Mouse (Mus musculus): ENCODE data around the gene Rab3gap2. TPM values are rescaled to one million over a fixed set of nuclear protein-coding genes. Genes with fewer than 3 reads are reported as not detected.
A peak's percentile ranks its signal among the peaks of the same experiment; 100 is the strongest.

Gene Rab3gap2
- polyA plus RNA-seq, 2 experiments, result 26.3 to 36.9 TPM

DNA sequence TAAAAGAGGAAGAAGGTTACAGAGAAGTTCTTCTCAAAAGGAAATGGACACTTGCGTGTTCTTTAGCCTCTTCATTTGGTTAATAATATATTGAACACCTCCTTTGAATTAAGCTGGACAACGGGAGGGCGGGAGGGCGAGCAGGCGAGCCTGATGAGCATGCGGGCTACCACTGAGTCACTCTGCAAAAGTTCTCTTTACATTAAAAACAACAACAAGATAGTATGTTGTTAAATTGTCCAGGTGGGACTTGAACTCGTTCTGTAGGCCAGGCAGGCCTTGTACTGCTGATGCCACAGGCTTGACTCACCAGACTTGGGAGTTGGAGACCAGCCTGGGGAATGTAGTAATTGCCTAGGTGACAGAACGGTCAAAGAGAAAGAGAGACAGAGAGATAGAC lies 4.8 kb downstream of the Rab3gap2 start:
- WGBS, result 92% methylated on average over 8 of the region's 8 CpGs
- no peaks in the 10 kb centered on the region for H3K27me3 ChIP-seq (ENCODE audit: control insufficient read depth, insufficient read depth, low read length)
- H3K27ac ChIP-seq (replicated peaks; ENCODE audit: low read depth, low read length), result no peak overlapping the region
- H3K4me3 ChIP-seq (replicated peaks; ENCODE audit: low read length), result no peak overlapping the region
- no peak for TF ChIP-seq POLR2A (IDR thresholded peaks at IDR 0.05; ENCODE audit: borderline replicate concordance, extremely low read depth, insufficient read depth, insufficient read length)
- H3K4me1 ChIP-seq (ENCODE audit: control insufficient read depth, insufficient read depth, low read length), result peaks cover 23% of the 10 kb centered on the region
- no peaks in the 10 kb centered on the region for H3K9me3 ChIP-seq (ENCODE audit: control insufficient read depth, low read length)
- ATAC-seq (ENCODE audit: low FRiP score, low read depth), result no peak
- no peaks in the 10 kb centered on the region; the same call in 1 of the 2 replicates for H3K36me3 ChIP-seq (ENCODE audit: control insufficient read depth, insufficient read depth, low read length)
- no peak overlapping the region for H3K4me2 ChIP-seq (replicated peaks; ENCODE audit: low read depth, low read length, severe bottlenecking)
- no peak for DNase-seq (ENCODE audit: low spot score)
- no peak overlapping the region for H3K9ac ChIP-seq (ENCODE audit: low read depth, low read length, severe bottlenecking)

DNA sequence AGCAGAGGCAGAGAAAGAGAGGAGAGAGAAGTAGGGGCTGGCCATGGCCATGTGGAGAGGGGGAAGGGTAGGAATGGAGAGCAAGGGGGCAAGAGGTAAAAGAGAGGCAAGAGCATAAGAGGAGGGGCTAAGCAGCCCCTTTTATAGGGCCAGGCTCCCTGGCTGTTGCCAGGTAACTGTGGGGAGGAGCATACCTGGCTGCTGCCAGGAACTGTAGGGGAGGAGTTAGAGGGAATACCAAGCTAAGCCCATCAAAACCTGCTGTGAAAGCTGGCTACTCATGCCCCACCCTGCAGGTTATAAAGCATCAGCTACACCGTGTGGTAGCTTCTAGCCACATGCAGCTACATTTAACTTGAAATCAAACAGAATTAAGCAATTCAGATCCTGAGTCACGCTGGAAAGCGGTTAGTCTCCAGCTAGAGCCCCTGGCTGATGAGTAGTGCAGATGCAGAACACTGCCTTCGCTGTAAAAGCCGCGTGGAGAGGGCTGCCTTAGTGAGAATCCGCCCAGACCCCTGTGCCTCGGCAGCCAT lies 5.8 kb downstream of the Rab3gap2 start:
- ATAC-seq (ENCODE audit: low FRiP score, low read depth) (peak; percentile 86), DNase-seq (ENCODE audit: low spot score) (peak; percentile 10)
- H3K36me3 ChIP-seq (ENCODE audit: control insufficient read depth, insufficient read depth, low read length), result no peaks in the 10 kb centered on the region; the same call in 1 of the 2 replicates
- no peaks in the 10 kb centered on the region for H3K9me3 ChIP-seq (ENCODE audit: control insufficient read depth, low read length)
- no peak for TF ChIP-seq POLR2A (IDR thresholded peaks at IDR 0.05; ENCODE audit: borderline replicate concordance, extremely low read depth, insufficient read depth, insufficient read length)
- 15% methylated on average over 8 of the region's 8 CpGs for WGBS
- no peak overlapping the region for H3K4me3 ChIP-seq (replicated peaks; ENCODE audit: low read length)
- H3K27me3 ChIP-seq (ENCODE audit: control insufficient read depth, insufficient read depth, low read length), result no peaks in the 10 kb centered on the region
- peak overlapping the region; percentile 63 for H3K27ac ChIP-seq (replicated peaks; ENCODE audit: low read depth, low read length)
- H3K4me1 ChIP-seq (ENCODE audit: control insufficient read depth, insufficient read depth, low read length), result peaks cover 20% of the 10 kb centered on the region
- 0 out of 2 replicates have a peak overlapping the region, but pooled peaks have one; percentile 7 for H3K9ac ChIP-seq (ENCODE audit: low read depth, low read length, severe bottlenecking)
- peak overlapping the region; percentile 38 for H3K4me2 ChIP-seq (replicated peaks; ENCODE audit: low read depth, low read length, severe bottlenecking)

DNA sequence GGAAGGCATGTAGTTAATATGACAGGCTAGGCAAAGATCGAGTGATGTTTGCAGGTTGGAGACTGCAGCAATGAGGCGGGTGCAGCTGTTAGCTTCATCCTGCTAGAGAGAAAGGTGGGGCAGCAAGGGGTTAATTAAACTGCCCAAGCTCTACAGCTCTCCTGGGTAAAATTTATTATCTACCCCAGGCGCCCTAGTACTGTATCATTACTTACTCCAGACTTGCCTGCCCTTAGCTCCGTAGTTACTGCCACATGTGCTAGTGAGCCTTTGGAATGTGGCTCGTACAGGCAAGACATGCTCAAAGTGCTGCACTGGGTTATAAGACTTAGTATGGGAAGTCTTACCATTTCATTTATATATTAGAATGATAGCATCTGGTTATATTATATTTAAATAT lies 12.4 kb downstream of the Rab3gap2 start:
- Histone ChIP-seq H3K27ac (replicated peaks; ENCODE audit: low read depth, low read length) (no peak overlapping the region), H3K4me3 (replicated peaks; ENCODE audit: low read length) (no peak overlapping the region), H3K36me3 (ENCODE audit: control insufficient read depth, insufficient read depth, low read length) (peaks cover 2% of the 10 kb centered on the region; the same call in 1 of the 2 replicates), H3K4me1 (ENCODE audit: control insufficient read depth, insufficient read depth, low read length) (peaks cover 17% of the 10 kb centered on the region), H3K4me2 (replicated peaks; ENCODE audit: low read depth, low read length, severe bottlenecking) (no peak overlapping the region), H3K9me3 (ENCODE audit: control insufficient read depth, low read length) (no peaks in the 10 kb centered on the region), H3K27me3 (ENCODE audit: control insufficient read depth, insufficient read depth, low read length) (no peaks in the 10 kb centered on the region), H3K9ac (ENCODE audit: low read depth, low read length, severe bottlenecking) (no peak overlapping the region)
- no peak for TF ChIP-seq POLR2A (IDR thresholded peaks at IDR 0.05; ENCODE audit: borderline replicate concordance, extremely low read depth, insufficient read depth, insufficient read length)
- ATAC-seq (ENCODE audit: low FRiP score, low read depth), result peak; percentile 62
- WGBS, result 9% methylated on average over 5 of the region's 5 CpGs
- peak; percentile 44 for DNase-seq (ENCODE audit: low spot score)

DNA sequence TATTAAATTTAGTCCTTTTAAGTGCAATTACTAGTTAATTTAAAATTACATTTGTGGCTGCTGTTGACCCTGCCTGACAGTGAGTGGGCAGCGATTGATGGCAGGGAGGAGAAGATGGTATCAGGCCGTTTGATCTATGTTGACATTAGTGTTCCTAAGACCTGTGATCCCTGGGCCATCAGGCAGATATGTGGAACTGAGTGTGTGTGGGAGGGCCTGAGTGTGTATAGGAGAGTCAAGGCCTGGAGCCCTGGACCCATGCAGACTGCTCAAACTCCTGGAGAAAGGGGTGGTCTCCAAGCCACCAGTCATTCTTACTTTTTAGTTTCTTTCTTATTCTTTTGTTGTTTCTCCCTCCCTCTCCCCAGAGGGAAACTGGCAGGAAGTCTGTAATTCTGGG lies 12.8 kb downstream of the Rab3gap2 start:
- H3K9ac ChIP-seq (ENCODE audit: low read depth, low read length, severe bottlenecking), result no peak overlapping the region
- no peak overlapping the region; the same call in 1 of the 2 replicates for H3K27ac ChIP-seq (replicated peaks; ENCODE audit: low read depth, low read length)
- H3K9me3 ChIP-seq (ENCODE audit: control insufficient read depth, low read length), result no peaks in the 10 kb centered on the region
- ATAC-seq (ENCODE audit: low FRiP score, low read depth) (no peak), DNase-seq (ENCODE audit: low spot score) (no peak)
- H3K4me2 ChIP-seq (replicated peaks; ENCODE audit: low read depth, low read length, severe bottlenecking), result no peak overlapping the region
- WGBS, result 17% methylated on average over 2 of the region's 2 CpGs
- no peak overlapping the region for H3K4me3 ChIP-seq (replicated peaks; ENCODE audit: low read length)
- no peaks in the 10 kb centered on the region for H3K27me3 ChIP-seq (ENCODE audit: control insufficient read depth, insufficient read depth, low read length)
- peaks cover 17% of the 10 kb centered on the region for H3K4me1 ChIP-seq (ENCODE audit: control insufficient read depth, insufficient read depth, low read length)
- H3K36me3 ChIP-seq (ENCODE audit: control insufficient read depth, insufficient read depth, low read length), result peaks cover 2% of the 10 kb centered on the region; the same call in 1 of the 2 replicates
- TF ChIP-seq POLR2A (IDR thresholded peaks at IDR 0.05; ENCODE audit: borderline replicate concordance, extremely low read depth, insufficient read depth, insufficient read length), result no peak

DNA sequence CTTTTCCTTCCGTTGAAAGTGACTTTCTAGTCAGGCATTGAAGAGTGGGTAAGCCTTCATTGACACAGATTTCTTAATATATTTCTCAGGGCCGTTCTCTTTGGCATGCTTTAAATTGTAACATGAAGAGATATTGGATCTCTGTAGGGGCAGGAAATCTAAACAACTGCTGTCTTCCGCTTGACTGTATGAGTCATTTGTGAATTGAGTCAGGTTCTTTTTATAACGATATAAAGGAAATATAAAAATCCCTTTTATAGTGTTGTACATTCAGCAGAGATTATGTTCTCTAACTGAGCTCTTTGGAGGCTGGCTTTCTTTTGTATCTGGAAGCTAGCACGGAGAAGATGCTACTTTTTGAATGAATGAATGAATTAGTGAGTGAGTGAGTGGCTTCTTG lies 14.0 kb downstream of the Rab3gap2 start:
- WGBS, result 47% methylated on average over 5 of the region's 5 CpGs
- DNase-seq (ENCODE audit: low spot score) (no peak), ATAC-seq (ENCODE audit: low FRiP score, low read depth) (no peak)
- peaks cover 17% of the 10 kb centered on the region for H3K4me1 ChIP-seq (ENCODE audit: control insufficient read depth, insufficient read depth, low read length)
- H3K9me3 ChIP-seq (ENCODE audit: control insufficient read depth, low read length), result no peaks in the 10 kb centered on the region
- H3K4me2 ChIP-seq (replicated peaks; ENCODE audit: low read depth, low read length, severe bottlenecking), result no peak overlapping the region
- no peak overlapping the region for H3K9ac ChIP-seq (ENCODE audit: low read depth, low read length, severe bottlenecking)
- no peak overlapping the region for H3K4me3 ChIP-seq (replicated peaks; ENCODE audit: low read length)
- H3K27ac ChIP-seq (replicated peaks; ENCODE audit: low read depth, low read length), result no peak overlapping the region
- H3K36me3 ChIP-seq (ENCODE audit: control insufficient read depth, insufficient read depth, low read length), result peaks cover 9% of the 10 kb centered on the region; the same call in 1 of the 2 replicates
- no peak for TF ChIP-seq POLR2A (IDR thresholded peaks at IDR 0.05; ENCODE audit: borderline replicate concordance, extremely low read depth, insufficient read depth, insufficient read length)
- no peaks in the 10 kb centered on the region for H3K27me3 ChIP-seq (ENCODE audit: control insufficient read depth, insufficient read depth, low read length)
